Mouse (Mus musculus): ENCODE measurements around the gene Plcb4.
"Not testable (repeated sequence)": the region's sequence is repeated elsewhere in the genome, so short reads cannot be mapped to it uniquely, and the experiment has no call there.

The Plcb4 gene

GRCm38 (mm10) chr2:135716180-135716579 lies 57.4 kb downstream of the Plcb4 start:
- no peak for DNase-seq (ENCODE audit: low spot score in 2 of 2)

GRCm38 (mm10) chr2:135717232-135718134 lies 58.7 kb downstream of the Plcb4 start:
- peak; percentile 28 to 30 for DNase-seq (ENCODE audit: low spot score in 2 of 2)

- DNase-seq (ENCODE audit: low spot score in 2 of 2) = no peak
Measured at GRCm38 (mm10) chr2:135722109-135722508, 63.3 kb downstream of the Plcb4 start.

DNA sequence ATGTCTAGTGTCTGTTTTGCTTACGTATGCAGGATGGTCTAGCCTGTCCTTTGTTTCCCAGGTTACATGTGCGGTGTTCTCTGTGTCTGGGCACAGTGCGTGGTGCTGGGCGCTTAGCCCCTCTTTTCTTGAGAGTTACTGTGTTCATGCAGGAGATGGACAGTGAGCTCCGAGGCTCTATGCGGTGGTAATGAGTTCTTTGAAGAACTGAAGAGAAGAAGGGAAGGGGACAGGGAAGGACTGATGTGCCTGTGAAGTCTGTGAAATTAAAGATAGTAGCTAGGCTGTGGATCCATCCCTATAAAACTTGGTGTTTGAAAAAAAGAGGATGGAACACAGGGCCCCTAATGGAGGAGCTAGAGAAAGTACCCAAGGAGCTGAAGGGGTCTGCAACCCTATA lies 64.6 kb downstream of the Plcb4 start:
- DNase-seq (ENCODE audit: low spot score in 2 of 2) = no peak

GRCm38 (mm10) chr2:135724489-135724888 lies 65.7 kb downstream of the Plcb4 start:
- DNase-seq (ENCODE audit: low spot score in 2 of 2) = no peak

DNA sequence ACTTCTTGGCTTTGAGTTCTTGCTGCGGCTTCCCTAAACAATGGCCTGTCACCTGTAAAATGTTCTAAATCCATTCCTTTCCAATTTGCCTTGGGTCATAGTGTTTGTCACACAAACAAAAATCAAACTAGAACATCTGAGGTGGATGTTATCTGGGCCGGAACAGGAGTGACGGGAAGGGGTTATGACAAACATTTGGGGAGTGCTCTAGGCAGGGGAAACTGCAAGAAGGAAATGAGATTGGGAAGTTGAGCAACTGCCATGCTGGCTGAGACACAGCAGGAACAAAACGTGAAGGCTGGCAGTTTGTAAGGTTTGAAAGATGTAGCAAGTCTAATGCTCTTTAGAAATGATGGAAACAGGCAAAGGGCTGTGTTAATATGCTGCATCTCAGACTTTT lies 66.6 kb downstream of the Plcb4 start:
- DNase-seq (ENCODE audit: low spot score in 2 of 2) = no peak

DNA sequence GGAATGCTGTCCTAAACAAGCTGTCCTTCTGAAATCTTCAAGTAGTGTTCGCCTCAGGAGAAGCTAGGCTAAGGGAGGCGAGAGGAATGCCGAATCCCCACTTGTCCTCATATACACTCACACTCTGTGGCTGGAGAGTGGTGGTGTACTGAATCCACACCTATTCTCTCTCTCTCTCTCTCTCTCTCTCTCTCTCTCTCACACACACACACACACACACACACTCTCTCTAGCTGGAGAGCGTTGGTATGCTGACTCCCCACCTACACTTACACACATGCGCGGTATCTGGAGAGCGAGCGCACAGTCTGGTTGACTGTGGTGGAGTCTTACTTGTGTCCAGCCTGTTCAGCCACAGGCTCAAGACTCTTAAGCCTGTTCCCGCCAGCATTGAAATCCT lies 68.3 kb downstream of the Plcb4 start:
- no peak for DNase-seq (ENCODE audit: low spot score in 2 of 2)

DNA sequence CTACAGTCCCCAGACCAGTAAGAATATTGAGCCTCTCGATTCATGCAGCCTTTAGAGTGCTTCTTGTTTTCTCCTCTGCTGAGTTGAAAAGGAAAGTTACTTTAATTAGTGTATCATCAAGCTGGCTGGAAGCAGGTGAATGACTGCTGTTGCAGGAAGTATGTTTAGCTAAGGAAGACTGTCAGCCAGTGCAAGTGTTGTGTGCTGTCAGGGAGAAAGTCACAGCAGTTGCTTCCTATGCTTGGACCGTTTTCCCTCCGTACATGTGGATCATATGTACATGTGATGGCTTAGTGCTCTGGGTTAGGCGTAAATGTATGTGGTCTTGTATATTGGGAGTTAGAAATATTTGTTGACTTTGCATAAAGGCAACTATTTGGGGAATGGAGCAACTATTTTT lies 69.1 kb downstream of the Plcb4 start:
- no peak for DNase-seq (ENCODE audit: low spot score in 2 of 2)

DNA sequence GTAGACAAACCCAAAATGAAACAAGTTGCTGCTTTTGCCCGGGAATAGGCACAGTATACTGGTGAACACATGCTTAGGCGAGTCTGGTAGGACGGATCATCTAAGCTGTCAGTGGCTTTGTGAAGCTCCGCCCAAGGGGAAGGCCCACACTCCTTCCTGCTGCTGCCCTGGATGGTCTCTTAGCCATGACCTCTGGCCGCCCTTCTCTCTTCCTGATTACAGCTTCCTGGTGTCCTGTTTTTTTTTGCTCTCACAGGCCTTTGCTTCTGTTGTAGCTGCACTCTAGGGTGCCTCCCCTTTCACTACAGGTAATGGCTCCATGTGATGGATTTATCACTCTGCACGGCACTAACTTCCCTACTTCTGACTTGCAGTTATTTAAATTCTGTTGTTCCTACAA lies 72.8 kb downstream of the Plcb4 start:
- no peak for DNase-seq (ENCODE audit: low spot score in 2 of 2)

- no peak for DNase-seq (ENCODE audit: low spot score in 2 of 2)
Measured at GRCm38 (mm10) chr2:135732651-135733050, 73.8 kb downstream of the Plcb4 start.

DNA sequence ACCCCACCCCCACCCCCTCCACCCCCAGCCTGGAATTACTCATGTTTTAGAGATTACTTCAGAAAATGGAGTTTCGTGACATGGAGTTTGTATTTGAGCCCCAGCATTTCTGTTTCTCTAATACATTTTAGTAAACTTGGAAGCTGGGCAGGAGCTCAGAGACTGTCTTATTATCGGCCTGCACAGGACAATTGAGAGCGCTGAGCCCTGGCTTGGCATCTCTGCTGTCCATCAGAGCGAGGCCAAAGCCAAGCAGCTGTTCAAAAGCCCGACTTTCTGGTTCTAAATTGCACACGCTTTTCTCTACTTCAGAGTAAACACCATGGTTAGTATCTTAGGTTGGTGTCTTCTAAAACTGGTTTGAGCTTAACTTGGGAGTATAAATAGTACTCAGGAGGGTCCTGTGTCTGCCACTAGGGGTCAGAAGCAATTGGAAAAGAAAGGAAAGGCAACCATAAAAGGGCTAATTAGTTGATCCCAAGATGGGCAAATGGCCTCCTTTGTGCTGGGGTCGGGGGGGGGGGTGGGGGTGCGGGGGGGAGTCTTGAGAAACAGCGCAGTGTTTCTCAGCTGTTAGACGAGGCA lies 75.2 kb downstream of the Plcb4 start:
- DNase-seq (ENCODE audit: low spot score in 2 of 2) = no peak

DNA sequence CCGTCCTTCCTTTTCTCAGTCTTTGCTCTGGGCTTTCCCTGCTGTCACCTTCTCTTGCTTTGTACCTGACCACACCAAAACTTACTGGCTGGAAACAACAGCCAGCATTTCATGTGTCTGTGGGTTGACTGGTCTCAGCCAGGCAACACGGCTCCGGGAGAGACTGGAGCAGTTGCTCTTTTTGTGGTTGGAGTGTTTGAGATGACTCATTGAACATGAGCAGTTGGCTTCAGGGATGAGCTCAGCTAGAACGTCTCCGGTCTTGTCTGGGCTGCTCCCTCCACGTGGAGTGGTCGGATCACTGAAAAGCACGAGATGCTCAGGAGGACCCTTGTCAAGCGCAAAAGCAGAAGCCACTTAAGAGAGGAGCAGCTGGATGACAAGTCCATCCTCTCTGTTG lies 78.7 kb downstream of the Plcb4 start:
- DNase-seq (ENCODE audit: low spot score in 2 of 2) = no peak

GRCm38 (mm10) chr2:135738022-135738780 lies 79.4 kb downstream of the Plcb4 start:
- not testable (repeated sequence) for DNase-seq (ENCODE audit: low spot score in 2 of 2)

GRCm38 (mm10) chr2:135738950-135739349 lies 80.1 kb downstream of the Plcb4 start:
- DNase-seq (ENCODE audit: low spot score in 2 of 2) = no peak

DNA sequence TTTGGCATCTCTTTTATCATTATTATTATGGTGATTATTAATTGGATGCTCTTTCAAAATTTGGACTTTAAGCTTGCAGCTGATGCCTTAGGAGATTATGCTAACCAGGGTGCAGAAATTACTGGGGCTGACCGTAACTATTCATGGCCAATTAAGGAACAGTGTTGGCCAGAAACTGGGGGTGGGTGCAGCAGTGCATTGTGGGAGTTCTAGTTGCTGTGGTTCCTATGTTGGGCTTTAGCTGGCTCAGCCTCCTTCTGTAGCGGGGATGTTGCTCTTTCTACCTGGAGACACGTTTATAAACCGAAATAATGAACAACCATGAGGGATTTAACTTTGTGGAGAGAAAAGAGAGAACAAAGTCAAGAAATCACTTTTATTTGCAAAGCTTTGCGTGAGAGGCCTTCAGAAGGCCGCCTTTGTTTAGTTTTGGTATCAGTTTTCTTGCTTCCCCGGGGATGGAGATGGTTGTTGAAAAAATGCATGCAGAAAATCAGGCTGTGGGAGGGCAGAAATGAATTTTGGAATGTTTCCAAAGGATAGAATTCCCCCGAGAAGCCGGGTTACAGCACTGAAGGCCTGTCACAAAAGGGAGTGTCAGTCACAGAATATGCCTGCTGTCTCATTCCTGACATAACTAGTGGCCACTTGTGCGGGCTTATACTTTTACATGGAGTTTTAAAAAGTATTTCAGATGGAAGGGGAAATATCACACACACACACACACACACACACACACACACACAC lies 84.3 kb downstream of the Plcb4 start:
- DNase-seq (ENCODE audit: low spot score in 2 of 2) = no peak

DNA sequence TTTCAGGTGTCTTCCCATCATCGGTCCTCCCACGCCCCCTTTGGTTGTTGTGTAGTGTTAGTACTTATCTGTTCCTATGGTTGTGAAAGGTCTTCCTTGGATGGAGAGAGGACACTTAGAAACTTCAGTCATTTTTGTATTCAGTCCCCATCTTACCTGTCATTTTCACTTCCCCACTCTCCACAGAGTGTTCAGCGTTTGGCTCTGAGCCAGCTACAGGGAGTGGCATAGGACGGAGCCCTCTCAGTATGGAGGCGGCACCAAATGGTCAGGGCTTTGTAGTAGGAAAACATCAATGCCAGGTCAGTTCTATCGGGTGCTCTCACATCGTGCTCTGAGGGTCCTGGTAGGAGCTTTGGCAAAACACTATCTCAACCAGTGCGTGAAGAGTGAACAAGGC lies 85.9 kb downstream of the Plcb4 start:
- no peak for DNase-seq (ENCODE audit: low spot score in 2 of 2)

DNA sequence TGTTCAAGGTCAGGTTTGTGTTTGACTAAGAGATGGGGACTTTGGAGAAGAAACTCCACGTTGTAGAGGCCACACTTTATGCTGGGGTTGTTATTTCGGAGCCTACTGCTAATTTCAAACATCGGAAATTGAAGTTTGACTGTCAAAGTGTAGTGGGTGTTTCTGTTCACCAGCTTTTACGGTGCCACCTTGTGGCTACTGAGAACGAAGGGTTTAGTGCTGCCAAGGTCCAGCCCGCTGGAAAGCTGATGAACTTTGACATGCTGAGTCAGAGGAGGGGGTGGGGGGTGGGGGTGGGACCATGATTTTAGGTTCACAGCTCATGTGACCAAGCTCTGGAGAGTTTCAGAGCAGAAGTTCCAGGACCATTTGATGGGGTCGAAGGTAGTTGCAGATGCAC lies 86.3 kb downstream of the Plcb4 start:
- no peak for DNase-seq (ENCODE audit: low spot score in 2 of 2)

DNA sequence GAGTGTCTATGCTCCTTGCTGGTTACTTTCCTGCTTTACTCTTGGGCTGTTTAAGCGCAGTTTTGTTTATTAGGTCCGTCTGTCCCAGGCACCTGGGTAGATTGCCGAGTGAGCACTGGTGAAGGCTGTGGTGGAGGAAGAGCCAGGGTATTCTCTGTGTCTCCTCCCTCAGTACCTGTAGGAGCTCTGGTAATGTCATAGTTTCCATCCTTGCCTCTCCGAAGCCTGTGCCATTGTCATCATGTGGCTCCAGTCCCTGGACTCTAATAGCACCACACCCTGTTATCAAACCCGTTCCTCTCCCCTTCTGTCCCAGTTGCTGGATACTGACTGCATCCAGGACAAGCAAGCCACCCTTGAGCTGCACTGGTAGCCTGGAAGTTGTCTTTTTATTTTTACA lies 89.6 kb downstream of the Plcb4 start:
- no peak for DNase-seq (ENCODE audit: low spot score in 2 of 2)

DNA sequence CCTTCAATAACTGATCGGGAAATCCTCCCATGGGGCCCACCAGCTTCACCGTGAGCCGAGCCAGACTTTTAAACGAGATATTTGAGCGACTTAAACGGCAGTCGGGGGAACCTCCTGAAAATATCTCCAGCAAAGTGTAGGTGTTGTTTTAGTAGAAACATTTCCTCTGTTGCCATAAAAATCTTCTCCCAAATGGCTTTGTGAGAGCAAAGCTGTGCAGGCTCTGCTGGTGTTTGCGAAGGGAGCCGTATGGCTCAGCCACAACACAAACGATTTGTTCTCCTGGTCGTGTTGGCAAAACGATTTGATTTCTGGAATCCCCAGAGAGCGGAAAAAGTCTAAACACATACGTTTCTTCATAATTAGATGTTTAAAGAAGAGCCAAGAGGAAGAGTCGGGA lies 90.8 kb downstream of the Plcb4 start:
- peak in 1 of 2 experiments; percentile 19 for DNase-seq (ENCODE audit: low spot score in 2 of 2)

- DNase-seq (ENCODE audit: low spot score in 2 of 2) = no peak
Measured at GRCm38 (mm10) chr2:135750748-135751147, 91.9 kb downstream of the Plcb4 start.

DNA sequence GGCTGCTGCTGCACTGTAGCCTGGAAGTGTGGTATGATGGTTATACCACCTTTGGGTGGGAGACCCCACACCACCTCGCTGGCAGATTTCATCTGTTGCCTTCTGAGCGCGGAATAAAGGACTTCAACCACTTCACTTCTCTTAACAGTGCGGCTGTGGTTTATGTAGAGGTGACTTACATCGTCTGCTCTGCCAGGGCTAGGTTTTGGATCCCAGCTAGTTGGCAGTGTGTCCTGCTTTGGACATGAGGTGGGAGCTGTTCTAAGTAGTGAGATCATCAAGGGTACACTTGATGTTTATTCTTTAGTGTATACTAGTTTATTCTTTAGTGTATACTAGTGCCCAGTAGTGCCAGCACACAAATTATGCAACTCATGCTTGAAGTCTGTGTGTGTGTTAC lies 97.0 kb downstream of the Plcb4 start:
- no peak for DNase-seq (ENCODE audit: low spot score in 2 of 2)

- no peak for DNase-seq (ENCODE audit: low spot score in 2 of 2)
Measured at GRCm38 (mm10) chr2:135757478-135757877, 98.7 kb downstream of the Plcb4 start.

All from frontal cortex, postnatal 10 days (tissue).